Comparison of ENCODE assay signal across 15 mouse cellular contexts in genomic region chr7:136946131-136946530, GRCm38 (mm10).
DNase-seq lines count a peak whose midpoint lies in the region; ATAC-seq lines count a peak whose summit lies in the region.
"Had no signal": no experiment of that assay in that cellular context is flagged by ENCODE, and none has a peak within 500 bp of the region (broad histone marks: within the 10 kb centered on the region; RNA-seq: fewer than 3 reads in every experiment).

No protein-coding gene starts in this region.

- ATAC-seq in frontal cortex, adult (ENCODE audit: low TSS enrichment) = peak; percentile 41; the same call in 1 of the 2 replicates
- ATAC-seq: hindbrain, postnatal 0 days had no signal

- no peak for DNase-seq in frontal cortex, postnatal 25 days (ENCODE audit: low spot score in 2 of 2)
- peak; percentile 18 to 24 for DNase-seq in kidney, postnatal 4 days
- no peak for DNase-seq in kidney, postnatal 14 days
- peak; percentile 46 to 64 for DNase-seq in right cerebral cortex, postnatal 10 days (ENCODE audit: low spot score in 2 of 2)
- DNase-seq in right cerebral cortex, postnatal 36 days (ENCODE audit: low spot score in 2 of 2) = no peak
- DNase-seq in right cerebral cortex, postnatal 14 days = peak; percentile 37
- DNase-seq in embryo, embryonic 10.5 days (ENCODE audit: low spot score) = no peak
- DNase-seq: B cell, adult 2 months; cerebellum, adult 11-12 months; liver; lung, postnatal 14 days; midbrain, embryonic 14.5 days; thymus, postnatal 25 days had no signal

Comparison
In these comparisons a context has a peak if more than half of its experiments do, and no peak if none do; other contexts are left out.
1. DNase-seq: peak in kidney, postnatal 4 days (2 of 2), right cerebral cortex, postnatal 10 days (2 of 2) and right cerebral cortex, postnatal 14 days (single experiment); none in frontal cortex, postnatal 25 days (0 of 2), kidney, postnatal 14 days (single experiment), right cerebral cortex, postnatal 36 days (0 of 2) and embryo, embryonic 10.5 days (single experiment).